Mouse (Mus musculus): ENCODE measurements around the gene 4933409G03Rik. TPM values are rescaled to one million over a fixed set of nuclear protein-coding genes. Genes with fewer than 3 reads are reported as not detected.
"Not testable (repeated sequence)": the region's sequence is repeated elsewhere in the genome, so short reads cannot be mapped to it uniquely, and the experiment has no call there.

4933409G03Rik gene
- polyA plus RNA-seq, 1 experiment from 2014 or later, result not detected

- 23% methylated on average over 3 of the region's 3 CpGs for WGBS
- Histone ChIP-seq H3K9me3 (ENCODE audit: control insufficient read depth, low read length) (no peaks in the 10 kb centered on the region), H3K27ac (replicated peaks) (no peak overlapping the region), H3K4me3 (ENCODE audit: low read depth, low read length) (no peak overlapping the region), H3K36me3 (ENCODE audit: control insufficient read depth, insufficient read depth, low read length) (no peaks in the 10 kb centered on the region), H3K4me1 (replicated peaks; ENCODE audit: control insufficient read depth, insufficient read depth) (no peaks in the 10 kb centered on the region), H3K9ac (ENCODE audit: low read length) (no peak overlapping the region), H3K4me2 (replicated peaks; ENCODE audit: low read depth) (no peak overlapping the region), H3K27me3 (ENCODE audit: control insufficient read depth, insufficient read depth, low read length) (no peaks in the 10 kb centered on the region)
- TF ChIP-seq EP300 (optimal IDR thresholded peaks at IDR 0.05), result no peak
- TF ChIP-seq CTCF (IDR thresholded peaks at IDR 0.05; ENCODE audit: low read depth), result no peak
- DNase-seq (ENCODE audit: low spot score) (no peak), ATAC-seq (ENCODE audit: low FRiP score, low TSS enrichment) (no peak)
Observed at GRCm38 (mm10) chr2:68592765-68593164, 10.6 kb downstream of the 4933409G03Rik start.

- ATAC-seq (ENCODE audit: low FRiP score, low TSS enrichment); H3K4me1 ChIP-seq (replicated peaks; ENCODE audit: control insufficient read depth, insufficient read depth); H3K27me3 ChIP-seq (ENCODE audit: control insufficient read depth, insufficient read depth, low read length); H3K4me3 ChIP-seq (ENCODE audit: low read depth, low read length); H3K36me3 ChIP-seq (ENCODE audit: control insufficient read depth, insufficient read depth, low read length); H3K9me3 ChIP-seq (ENCODE audit: control insufficient read depth, low read length); H3K4me2 ChIP-seq (replicated peaks; ENCODE audit: low read depth); DNase-seq (ENCODE audit: low spot score); H3K9ac ChIP-seq (ENCODE audit: low read length); H3K27ac ChIP-seq (replicated peaks): not testable (repeated sequence)
- 31% methylated on average over 1 of the region's 5 CpGs for WGBS
Observed at GRCm38 (mm10) chr2:68656186-68656585, 74.0 kb downstream of the 4933409G03Rik start, which contains the start of gene 4932414N04Rik. Gene 4932414N04Rik (plus strand): TSS chr2:68656486.

Other genes starting within 250 kb of the 4933409G03Rik start
- gene Stk39, start 110.1 kb upstream of the 4933409G03Rik start, polyA plus RNA-seq (2015; fragmentation: Nextera tagmentation; extraction: Ambion mirVana), result 20.9 and 23.6 TPM in 2 replicates
- not detected in 2 replicates for gene 4932414N04Rik, start 74.1 kb downstream of the 4933409G03Rik start, polyA plus RNA-seq (2015; fragmentation: Nextera tagmentation; extraction: Ambion mirVana)